In genomic region chr2:16356106-16356818, GRCm38 (mm10) we compare ENCODE assay signal across 8 mouse cellular contexts. TPM values are rescaled to one million over a fixed set of nuclear protein-coding genes. Genes with fewer than 3 reads are reported as not detected.
A peak's percentile ranks its signal among the peaks of the same experiment; 100 is the strongest.
DNase-seq lines count a peak whose midpoint lies in the region; ATAC-seq lines count a peak whose summit lies in the region.

Plxdc2 (plus strand) TSS chr2:16356304.

- H3K36me3 ChIP-seq in intestine, embryonic 15.5 days: no peaks in the 10 kb centered on the region

- H3K9ac ChIP-seq in intestine, embryonic 15.5 days: peak within 1 kb of the TSS; percentile 52

- H3K4me2 ChIP-seq in intestine, embryonic 15.5 days (replicated peaks): peak within 1 kb of the TSS; percentile 95

- H3K4me3 ChIP-seq in intestine, embryonic 15.5 days (replicated peaks): peak within 1 kb of the TSS; percentile 62

- peak within 1 kb of the TSS; percentile 65 for H3K27ac ChIP-seq in intestine, embryonic 15.5 days

- no peaks in the 10 kb centered on the region for H3K9me3 ChIP-seq in intestine, embryonic 15.5 days

- H3K4me1 ChIP-seq in intestine, embryonic 15.5 days (replicated peaks): peaks cover 8% of the 10 kb centered on the region

- ATAC-seq in intestine, embryonic 15.5 days: peak; percentile 90
- peak; percentile 28; the same call in 1 of the 2 replicates for ATAC-seq in megakaryocyte, adult 5-6 weeks (ENCODE audit: poor library complexity, severe bottlenecking)

- DNase-seq in adrenal gland, adult 2 months: peak; percentile 79
- DNase-seq in embryo, embryonic 11.5 days (ENCODE audit: low read depth, low spot score): peak; percentile 56
- DNase-seq in gonadal fat pad, adult 2 months (ENCODE audit: low read depth): no peak
- DNase-seq in left cerebral cortex, postnatal 10 days (ENCODE audit: extremely low spot score in 1 of 2, low spot score in 2 of 2): peak; percentile 82 to 86
- DNase-seq in right cerebral cortex, postnatal 14 days: peak; percentile 77
- DNase-seq in yolk sac, embryonic 10.5 days (ENCODE audit: low spot score): peak; percentile 66

- no peaks in the 10 kb centered on the region for H3K27me3 ChIP-seq in intestine, embryonic 15.5 days (replicated peaks)

- intact Hi-C loops in left cerebral cortex, postnatal 10 days (cut with DNase I): loop anchor here (5.0 to 10.0 kb wide), 4 partner anchors 379 to 1259 kb away; no protein-coding TSS in a partner anchor

- WGBS in intestine, embryonic 15.5 days: 0% methylated on average over 45 of the region's 45 CpGs

RNA-seq across cellular contexts. Expression of gene Plxdc2, which starts in this region (rescaled TPM):
- total RNA-seq in adrenal gland, adult 2 months (2021): 10 to 100 TPM in 1 of 2 experiments, 1 to 10 TPM in 1; 9.9 to 14.6 TPM
- polyA plus RNA-seq in adrenal gland, adult 2 months (2012; rRNA removed): 1.8 and 2.0 TPM in 2 replicates
- polyA plus RNA-seq in gonadal fat pad, adult 2 months (2012; rRNA removed): 10.7 and 12.2 TPM in 2 replicates
- 17.2 and 17.4 TPM in 2 replicates for polyA plus RNA-seq in intestine, embryonic 15.5 days (2015; fragmentation: Nextera tagmentation; extraction: Ambion mirVana)
- total RNA-seq in left cerebral cortex, postnatal 10 days (2021): 10 to 100 TPM; 33.4 to 34.2 TPM
- 0.39 and 1.0 TPM in 2 replicates for total RNA-seq in megakaryocyte, adult 5-6 weeks (2015)
- total RNA-seq in megakaryocyte, adult 5-6 weeks (2017): 0.73 TPM in 2 replicates

Comparison
In these comparisons a context has a peak if more than half of its experiments do, and no peak if none do; other contexts are left out.
1. RNA of gene Plxdc2 (total RNA-seq): 33.4 to 34.2 TPM in left cerebral cortex, postnatal 10 days and 9.9 to 14.6 TPM in adrenal gland, adult 2 months; 0.39 to 1.0 TPM in megakaryocyte, adult 5-6 weeks; every median in the first group is over 4 times any median in the second.